Mouse (Mus musculus) granulocyte monocyte progenitor cell, adult 5-6 weeks (primary cell): ENCODE data around the gene Doc2a. TPM values are rescaled to one million over a fixed set of nuclear protein-coding genes. Genes with fewer than 3 reads are reported as not detected.

Experiments
- ATAC-seq: replicated peaks from 2 replicates; pipeline ENCODE4 v1.8.0; 2016; ENCODE audit warnings: mild to moderate bottlenecking, moderate TSS enrichment, inconsistent platforms; ENCODE audit not compliant: poor library complexity, severe bottlenecking
- total RNA-seq, 2 experiments: library from RNA; stranded (forward) in 1 of 2; stranded (reverse) in 1 of 2; fragments of 200-712, 200-1000 nt in 1 of 2; fragments of >200 nt in 1 of 2; fragmentation: Nextera tagmentation in 1 of 2; gene quantifications; 2 replicates each; pipeline ENCODE4 v1.2.3; 2014 to 2017

Doc2a gene
- not detected in 2 replicates for total RNA-seq (2014; fragmentation: Nextera tagmentation)
- 0.15 TPM in 1 of 2 replicates, not detected in the other for total RNA-seq (2017)

GRCm38 (mm10) chr7:126847116-126847420, at the start of gene Doc2a:
Gene Doc2a (plus strand): TSS chr7:126847416.
- no peak for ATAC-seq

GRCm38 (mm10) chr7:126798127-126799049, 48.8 kb upstream of the Doc2a start:
- peak; percentile 54 for ATAC-seq

DNA sequence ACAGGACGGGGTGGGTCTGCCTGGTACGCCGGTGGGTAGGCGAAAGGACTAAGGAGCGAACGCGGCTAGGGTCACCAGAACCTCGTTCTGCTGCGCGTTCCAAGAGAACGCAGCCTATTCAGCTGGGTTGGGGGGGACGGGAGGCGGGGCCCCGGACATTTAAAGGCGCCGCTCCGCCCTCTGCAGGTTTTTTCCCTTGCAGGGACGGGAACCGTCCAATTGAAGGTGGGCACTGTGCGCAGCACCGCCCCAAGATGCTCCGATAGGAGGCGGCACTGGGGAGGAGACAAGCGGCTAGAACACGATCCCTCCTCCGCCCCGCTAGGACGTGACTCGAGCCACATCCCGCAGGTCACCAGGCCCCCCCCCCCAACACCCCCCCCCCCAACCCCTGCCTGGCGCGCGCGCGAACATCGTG, 48.2 kb upstream of the Doc2a start:
- ATAC-seq, result peak; percentile 77

DNA sequence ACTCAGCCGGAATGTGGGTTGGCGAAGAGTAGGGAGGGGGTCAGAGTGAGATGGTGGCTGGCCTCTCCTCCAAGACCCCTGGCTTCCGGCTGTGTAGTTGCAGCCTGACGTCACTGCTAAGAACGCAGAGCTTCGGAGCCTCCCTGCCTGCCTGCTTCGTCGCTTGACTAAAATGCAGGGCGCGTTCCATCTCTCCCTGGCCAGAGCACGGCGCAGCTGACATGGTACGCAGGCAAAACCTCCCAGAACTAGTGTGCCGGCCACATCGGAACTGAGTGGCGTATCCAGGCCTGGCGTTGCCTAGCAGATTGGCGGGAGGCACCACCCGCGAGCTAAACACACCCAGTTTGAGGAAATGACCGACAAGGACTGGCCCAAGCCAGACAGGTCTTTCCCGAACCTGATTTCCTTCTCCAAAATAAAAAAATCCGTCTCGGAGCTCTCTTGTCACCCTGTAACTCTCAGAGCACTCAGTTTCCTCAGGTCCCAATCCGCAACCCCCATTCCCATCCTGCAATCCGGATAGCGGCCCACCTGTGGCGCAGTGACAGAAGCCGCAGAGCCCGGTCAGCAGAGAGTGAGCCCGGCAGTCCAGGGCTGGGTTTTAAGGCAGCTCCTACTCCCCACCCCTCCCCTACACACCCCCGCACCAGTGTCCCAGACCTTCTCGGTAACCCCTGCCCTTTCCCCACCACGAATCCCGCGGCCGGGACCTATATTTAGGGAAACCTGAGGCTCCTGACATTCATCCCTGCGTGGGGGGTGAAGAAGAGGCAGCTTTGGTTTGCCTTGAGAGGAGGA, 47.5 kb upstream of the Doc2a start:
- ATAC-seq, result peak; percentile 57

DNA sequence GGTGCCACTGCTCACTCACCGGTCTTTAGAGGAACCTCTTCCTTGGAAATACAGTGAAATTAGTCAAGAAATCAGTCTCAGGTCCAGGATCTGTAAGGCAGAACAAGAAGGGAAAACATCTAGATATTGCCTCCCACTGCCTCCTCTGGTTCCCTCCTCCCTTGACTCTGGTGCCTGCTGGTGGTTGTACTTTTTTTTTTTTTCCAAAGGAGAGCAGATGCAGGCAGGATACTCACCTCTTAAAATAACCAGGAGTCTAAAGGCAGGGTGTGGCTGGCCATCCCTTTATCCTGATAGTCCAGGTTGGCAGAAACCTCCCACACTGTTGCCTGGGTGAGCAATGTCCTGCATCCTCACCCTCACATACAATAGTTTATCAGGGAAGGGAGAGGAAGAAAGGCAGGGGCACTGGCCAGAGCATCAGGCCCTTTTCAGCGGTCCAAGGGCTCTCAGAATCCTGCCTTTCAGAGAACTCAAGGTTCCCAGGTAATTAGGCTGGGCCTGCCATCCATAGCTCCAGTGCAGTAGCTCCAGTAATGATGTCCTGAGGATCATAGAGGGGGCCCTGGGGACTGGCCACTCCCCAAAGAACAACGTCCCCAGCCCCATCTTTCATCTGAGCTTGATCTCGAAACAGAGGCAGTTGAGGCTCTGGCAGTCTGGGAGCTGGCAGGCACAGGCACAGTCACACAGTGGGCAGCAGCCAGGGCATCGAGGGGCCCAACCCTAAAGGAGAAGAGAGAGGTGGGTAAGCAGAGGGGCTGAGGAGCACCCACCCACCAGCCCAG, 46.8 kb upstream of the Doc2a start:
- ATAC-seq, result no peak

DNA sequence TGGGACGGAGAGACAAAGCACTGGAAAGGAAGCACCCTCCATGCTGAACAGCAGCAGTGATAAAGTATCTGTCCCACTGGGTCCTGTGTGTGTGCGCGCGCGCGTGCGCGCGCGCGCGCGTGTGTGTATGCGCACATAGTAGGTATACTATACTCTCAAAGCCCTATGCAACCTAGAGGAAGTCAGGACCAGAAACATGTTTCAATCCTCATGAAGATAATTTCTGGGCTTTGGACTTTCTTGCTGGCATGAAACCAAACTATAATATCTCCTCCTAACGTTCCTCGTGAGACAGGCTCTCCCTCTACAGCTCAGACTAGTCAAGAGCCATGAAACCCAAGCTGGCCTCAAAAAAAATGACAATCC, 46.2 kb upstream of the Doc2a start:
- ATAC-seq, result no peak

DNA sequence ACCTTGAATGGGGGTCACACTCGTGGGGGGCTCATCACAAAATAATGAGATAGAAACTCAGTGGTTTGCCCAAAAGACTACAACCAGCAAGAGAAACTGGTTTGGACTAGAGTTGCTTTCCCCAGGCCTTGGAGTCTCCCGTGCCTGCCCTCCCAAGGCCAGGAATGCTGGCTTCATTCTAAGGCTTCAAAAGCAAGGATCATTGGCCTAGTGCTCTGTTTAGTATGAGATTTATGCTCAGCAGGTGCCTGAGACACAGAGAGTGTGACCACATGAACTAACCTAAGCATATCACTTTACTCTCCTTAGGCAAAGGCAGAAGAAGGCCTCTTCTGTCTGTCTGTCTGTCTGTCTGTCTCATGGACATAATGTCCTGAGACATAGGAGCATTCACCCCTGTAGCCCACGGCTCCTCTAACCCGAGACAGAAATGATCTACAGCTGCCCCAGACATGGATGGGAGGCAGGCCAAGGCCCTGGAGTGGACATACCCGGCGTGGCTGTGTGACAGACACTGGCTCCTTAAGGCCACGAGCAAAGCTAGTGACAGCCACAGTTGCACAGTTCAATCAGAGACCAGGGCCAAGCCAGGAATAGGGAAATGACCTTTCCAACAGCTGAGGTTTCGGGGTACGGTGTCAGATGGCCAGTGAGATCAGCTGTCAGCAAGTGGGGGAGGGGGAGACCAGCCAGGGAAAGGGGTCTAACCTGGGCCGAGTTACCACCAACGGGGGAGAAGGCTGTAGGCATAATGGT, 44.9 kb upstream of the Doc2a start:
- no peak for ATAC-seq

DNA sequence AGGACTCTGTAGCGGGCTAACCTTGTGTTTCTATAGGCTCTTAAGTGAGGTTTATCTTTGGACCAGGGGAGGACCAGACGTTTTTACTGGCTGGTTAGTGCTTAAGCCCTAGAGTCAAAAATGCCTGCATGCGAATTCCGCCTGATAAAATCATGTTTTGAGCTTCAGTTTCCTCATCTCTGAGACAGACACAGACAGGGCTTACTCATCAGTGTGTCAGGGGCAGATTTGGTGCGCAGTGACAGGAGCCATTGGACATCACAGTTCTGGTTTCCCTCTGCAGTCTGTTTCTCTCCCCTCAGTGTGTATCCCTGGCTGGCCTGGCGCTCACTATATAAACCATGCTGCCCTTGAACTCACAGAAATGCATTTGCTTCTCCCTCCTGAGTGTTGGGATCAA, 44.0 kb upstream of the Doc2a start:
- ATAC-seq, result no peak

GRCm38 (mm10) chr7:126803751-126804150, 43.5 kb upstream of the Doc2a start:
- no peak for ATAC-seq

DNA sequence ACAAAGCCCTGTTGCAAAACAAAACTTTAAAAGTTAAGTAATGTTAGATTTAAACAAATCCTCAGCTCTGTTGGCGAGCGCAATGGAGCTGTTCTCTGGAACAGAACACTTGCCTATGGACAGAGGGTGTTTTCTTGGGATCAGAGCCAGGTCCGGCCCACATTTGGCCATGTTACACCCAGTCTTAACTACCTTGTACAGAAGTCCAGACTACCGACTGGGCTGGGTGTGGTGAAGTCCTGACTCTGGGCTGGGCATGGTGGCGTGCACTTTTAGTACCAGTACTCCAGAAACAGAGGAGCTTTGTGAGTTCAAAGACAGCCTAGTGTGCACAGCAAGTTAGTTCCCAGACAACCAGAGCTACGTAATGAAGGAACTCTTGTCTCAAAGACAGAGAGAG, 40.3 kb upstream of the Doc2a start:
- no peak for ATAC-seq

GRCm38 (mm10) chr7:126807405-126807804, 39.8 kb upstream of the Doc2a start:
- no peak for ATAC-seq

GRCm38 (mm10) chr7:126808703-126809455, 38.3 kb upstream of the Doc2a start:
- peak; percentile 92 for ATAC-seq

DNA sequence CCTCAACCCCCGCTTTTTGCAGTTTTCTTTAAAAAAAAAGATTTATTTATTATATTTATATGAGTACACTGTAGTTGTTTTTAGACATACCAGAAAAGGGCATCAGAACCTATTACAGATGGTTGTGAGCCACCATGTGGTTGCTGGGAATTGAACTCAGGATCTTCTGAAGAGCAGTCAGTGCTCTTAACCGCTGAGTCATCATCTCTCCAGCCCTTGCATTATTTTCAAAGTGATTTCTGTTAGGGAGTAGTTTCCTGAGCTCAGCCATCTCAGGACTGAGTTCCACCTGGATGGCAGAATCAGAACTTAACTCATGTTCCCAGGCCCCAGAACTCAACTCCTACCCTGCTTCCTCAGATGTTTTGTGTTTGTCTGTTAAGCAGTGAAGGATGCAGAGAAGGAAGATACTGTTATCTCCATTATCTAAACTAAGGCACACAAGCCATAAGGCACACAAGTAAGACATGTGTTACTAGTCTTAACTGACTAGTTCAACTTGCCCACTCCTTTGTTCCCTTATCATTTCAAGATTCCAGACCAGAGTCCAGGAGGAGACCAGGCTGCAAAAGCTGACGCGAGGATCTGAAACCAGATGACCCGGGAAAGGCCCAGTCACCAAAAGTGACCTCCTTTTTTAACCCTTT, 37.4 kb upstream of the Doc2a start:
- no peak for ATAC-seq

- ATAC-seq, result no peak
Observed at GRCm38 (mm10) chr7:126815726-126816222, 31.4 kb upstream of the Doc2a start.

GRCm38 (mm10) chr7:126816494-126816893, 30.7 kb upstream of the Doc2a start:
- ATAC-seq, result no peak

DNA sequence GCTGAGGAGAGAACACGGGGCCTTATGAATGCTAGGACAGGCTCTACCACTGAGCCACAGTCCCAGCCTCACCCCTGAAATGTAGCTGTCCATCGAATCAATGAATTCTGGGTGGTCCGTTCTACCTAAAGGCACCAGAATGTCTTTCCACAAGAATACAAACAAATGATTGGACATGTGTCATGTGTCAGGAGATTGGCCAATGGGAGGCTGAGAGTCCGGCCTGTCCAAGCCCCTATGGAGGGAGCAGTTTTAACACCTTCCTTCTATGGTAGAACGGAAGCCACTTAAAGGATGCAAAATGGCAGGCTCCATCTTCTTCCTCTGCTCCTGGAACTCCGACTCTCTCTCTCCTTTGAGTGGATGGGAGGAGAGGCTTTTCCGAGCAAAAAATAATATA, 29.6 kb upstream of the Doc2a start:
- ATAC-seq, result no peak

GRCm38 (mm10) chr7:126818818-126819217, 28.4 kb upstream of the Doc2a start:
- no peak for ATAC-seq

DNA sequence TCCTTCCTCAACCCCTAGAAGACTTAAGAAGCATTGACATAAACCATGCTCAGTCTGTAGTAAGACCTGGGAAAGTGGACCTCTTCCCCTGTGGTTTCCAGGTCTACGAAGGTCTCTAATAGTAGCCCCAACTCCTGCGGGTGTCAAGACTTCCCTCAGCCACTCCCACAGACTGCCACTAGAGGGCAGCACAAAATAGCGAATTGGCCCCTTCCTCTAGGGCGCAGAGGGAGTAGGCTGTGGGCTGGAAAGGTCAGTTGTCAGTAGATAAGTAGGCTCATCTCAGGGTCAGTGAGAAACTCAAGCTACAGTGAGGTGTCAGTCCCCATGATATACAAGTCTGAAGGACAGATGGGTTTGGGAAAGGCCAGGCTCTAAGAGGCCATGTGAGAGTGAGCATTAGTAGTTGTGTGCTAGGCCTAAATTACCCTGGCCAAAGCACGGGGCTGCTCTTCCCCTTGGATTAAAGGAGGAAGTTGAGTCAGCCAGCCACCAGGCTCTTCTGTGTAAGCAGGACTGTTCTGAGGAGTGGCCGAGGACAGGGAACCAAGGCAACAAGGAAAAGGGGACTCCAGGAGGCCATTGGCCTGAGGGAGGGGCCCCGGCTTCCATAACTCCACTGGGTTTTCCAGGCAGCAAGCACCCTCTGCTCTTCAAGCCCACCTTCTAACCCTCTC, 25.2 kb upstream of the Doc2a start:
- ATAC-seq, result peak; percentile 80
